Mouse (Mus musculus): Measurements from ENCODE around the gene Ttll10. TPM values are rescaled to one million over a fixed set of nuclear protein-coding genes. Genes with fewer than 3 reads are reported as not detected.

Gene Ttll10
- polyA plus RNA-seq, 1 experiment: 0.10 TPM

DNA sequence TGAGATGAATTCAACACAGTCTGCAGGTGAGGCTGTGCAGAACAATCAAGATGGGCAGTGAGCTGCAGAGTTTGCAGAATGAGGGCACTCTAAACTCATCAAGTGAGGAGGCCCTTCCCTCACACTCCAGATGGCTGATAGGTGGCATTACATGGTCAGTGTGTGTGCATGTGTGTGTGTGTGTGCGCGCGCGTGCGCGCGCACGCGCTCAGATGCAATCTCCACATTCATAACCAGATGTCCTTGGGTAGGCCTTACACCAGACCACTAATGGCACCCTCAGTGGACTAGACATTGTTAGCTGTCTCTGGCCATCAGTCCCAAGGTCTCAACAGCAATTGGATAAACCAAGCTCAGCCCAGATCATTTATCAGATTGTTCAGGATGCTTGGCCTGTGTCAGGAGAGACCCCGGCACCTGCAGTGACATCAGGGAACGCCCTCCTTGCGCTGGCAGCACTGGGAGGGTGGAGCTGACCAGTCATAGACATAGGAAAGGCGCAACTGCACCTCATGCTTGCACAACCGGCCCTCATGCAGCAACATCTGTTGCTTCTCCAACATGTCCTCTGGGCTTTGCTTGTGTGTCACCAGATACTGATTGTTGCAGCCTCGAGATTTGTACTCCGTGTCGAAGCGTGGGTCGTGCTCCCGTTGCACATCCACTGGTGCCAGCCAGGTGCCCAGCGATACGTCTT lies 67.9 kb downstream of the Ttll10 start:
- H3K4me3 ChIP-seq (ENCODE audit: insufficient read depth, low read length): peak overlapping the region; percentile 75
- H3K27ac ChIP-seq (ENCODE audit: insufficient read depth, low read length): peak overlapping the region; percentile 98; the same call in 1 of the 2 replicates
- peaks cover 8% of the 10 kb centered on the region for H3K4me1 ChIP-seq (ENCODE audit: control insufficient read depth, insufficient read depth, low read length)
- TF ChIP-seq POLR2A (IDR thresholded peaks at IDR 0.05; ENCODE audit: extremely low read depth, insufficient read depth, low read length): no peak
- no peak for TF ChIP-seq CTCF (IDR thresholded peaks at IDR 0.05; ENCODE audit: extremely low read depth, insufficient read depth, low read length)

Other genes with a start within 250 kb of the Ttll10 start
- gene Ccnl2, start 246.9 kb downstream of the Ttll10 start, polyA plus RNA-seq (2012; rRNA removed): 112 and 121 TPM in 2 replicates
- 128 and 131 TPM in 2 replicates for gene Aurkaip1, start 228.1 kb downstream of the Ttll10 start, polyA plus RNA-seq (2012; rRNA removed)
- 14.9 and 15.7 TPM in 2 replicates for gene Mxra8, start 219.7 kb downstream of the Ttll10 start, polyA plus RNA-seq (2012; rRNA removed)
- gene Dvl1, start 212.0 kb downstream of the Ttll10 start, polyA plus RNA-seq (2012; rRNA removed): 133 and 145 TPM in 2 replicates
- 0.17 and 0.23 TPM in 2 replicates for gene Tas1r3, start 196.1 kb downstream of the Ttll10 start, polyA plus RNA-seq (2012; rRNA removed)
- 19.7 and 21.9 TPM in 2 replicates for gene Cptp, start 190.0 kb downstream of the Ttll10 start, polyA plus RNA-seq (2012; rRNA removed)
- gene Ints11, start 189.9 kb downstream of the Ttll10 start, polyA plus RNA-seq (2012; rRNA removed): 39.4 and 42.5 TPM in 2 replicates
- gene Pusl1, start 167.6 kb downstream of the Ttll10 start, polyA plus RNA-seq (2012; rRNA removed): 90.6 and 94.2 TPM in 2 replicates
- 136 and 142 TPM in 2 replicates for gene Acap3, start 167.6 kb downstream of the Ttll10 start, polyA plus RNA-seq (2012; rRNA removed)
- gene Ube2j2, start 115.6 kb downstream of the Ttll10 start, polyA plus RNA-seq (2012; rRNA removed): 72.6 and 75.2 TPM in 2 replicates
- 19.3 and 22.2 TPM in 2 replicates for gene C1qtnf12, start 97.1 kb downstream of the Ttll10 start, polyA plus RNA-seq (2012; rRNA removed)
- gene B3galt6, start 66.8 kb downstream of the Ttll10 start, polyA plus RNA-seq (2012; rRNA removed): 8.9 and 11.0 TPM in 2 replicates
- 122 and 126 TPM in 2 replicates for gene Sdf4, start 66.5 kb downstream of the Ttll10 start, polyA plus RNA-seq (2012; rRNA removed)
- 3.4 and 4.0 TPM in 2 replicates for gene Tnfrsf4, start 45.6 kb downstream of the Ttll10 start, polyA plus RNA-seq (2012; rRNA removed)
- 0.17 and 0.34 TPM in 2 replicates for gene Tnfrsf18, start 33.2 kb downstream of the Ttll10 start, polyA plus RNA-seq (2012; rRNA removed)
- 34.8 and 38.8 TPM in 2 replicates for gene 9430015G10Rik, start 50.6 kb upstream of the Ttll10 start, polyA plus RNA-seq (2012; rRNA removed)
- 2.0 and 2.1 TPM in 2 replicates for gene Rnf223, start 71.1 kb upstream of the Ttll10 start, polyA plus RNA-seq (2012; rRNA removed)
- 186 and 206 TPM in 2 replicates for gene Agrn, start 138.1 kb upstream of the Ttll10 start, polyA plus RNA-seq (2012; rRNA removed)
- 5.6 and 8.8 TPM in 2 replicates for gene Isg15, start 141.4 kb upstream of the Ttll10 start, polyA plus RNA-seq (2012; rRNA removed)
- 3.5 and 3.7 TPM in 2 replicates for gene AW011738, start 143.9 kb upstream of the Ttll10 start, polyA plus RNA-seq (2012; rRNA removed)
- 0.57 and 0.65 TPM in 2 replicates for gene Perm1, start 156.5 kb upstream of the Ttll10 start, polyA plus RNA-seq (2012; rRNA removed)
- gene Plekhn1, start 175.4 kb upstream of the Ttll10 start, polyA plus RNA-seq (2012; rRNA removed): 70.6 and 79.0 TPM in 2 replicates
- gene Noc2l, start 176.6 kb upstream of the Ttll10 start, polyA plus RNA-seq (2012; rRNA removed): 94.2 and 95.6 TPM in 2 replicates
- gene Samd11, start 196.2 kb upstream of the Ttll10 start, polyA plus RNA-seq (2012; rRNA removed): 3.2 and 3.7 TPM in 2 replicates

All from cortical plate, adult 2 months (tissue).